Comparison of ENCODE assay signal across 20 mouse cellular contexts in genomic region chr9:68641123-68641522, GRCm38 (mm10).
"Had no signal": no experiment of that assay in that cellular context is flagged by ENCODE, and none has a peak within 500 bp of the region (broad histone marks: within the 10 kb centered on the region; RNA-seq: fewer than 3 reads in every experiment).

No protein-coding gene starts in this region.

- H3K4me2 ChIP-seq: lung, embryonic 15.5 days; midbrain, embryonic 12.5 days; neural tube, embryonic 13.5 days; neural tube, embryonic 15.5 days had no signal

- H3K27me3 ChIP-seq: lung, embryonic 15.5 days; midbrain, embryonic 12.5 days; neural tube, embryonic 13.5 days; neural tube, embryonic 15.5 days had no signal

- H3K27ac ChIP-seq: lung, embryonic 15.5 days; midbrain, embryonic 10.5 days; midbrain, embryonic 12.5 days; neural tube, embryonic 13.5 days; neural tube, embryonic 15.5 days had no signal

- ATAC-seq: lung, postnatal 0 days; midbrain, embryonic 16.5 days had no signal

- H3K4me1 ChIP-seq: lung, embryonic 15.5 days; midbrain, embryonic 10.5 days; midbrain, embryonic 12.5 days; neural tube, embryonic 15.5 days had no signal

- DNase-seq: lung, adult 2 months; lung, postnatal 14 days; lung, postnatal 4 days; midbrain, embryonic 14.5 days; retina, postnatal 1 day; right cerebral cortex, adult 18-20 months; right cerebral cortex, postnatal 25 days; right cerebral cortex, postnatal 4 days; spleen, adult 18-20 months; thymus, adult 18-20 months; thymus, postnatal 14 days; thymus, postnatal 36 days had no signal

- H3K9ac ChIP-seq: lung, embryonic 15.5 days; midbrain, embryonic 12.5 days; neural tube, embryonic 13.5 days; neural tube, embryonic 15.5 days had no signal

- H3K9me3 ChIP-seq: lung, embryonic 15.5 days; midbrain, embryonic 10.5 days; midbrain, embryonic 12.5 days; neural tube, embryonic 13.5 days; neural tube, embryonic 15.5 days had no signal

- H3K36me3 ChIP-seq: lung, embryonic 15.5 days; midbrain, embryonic 10.5 days; midbrain, embryonic 12.5 days; neural tube, embryonic 13.5 days; neural tube, embryonic 15.5 days had no signal

- H3K4me3 ChIP-seq: lung, embryonic 15.5 days; midbrain, embryonic 10.5 days; midbrain, embryonic 12.5 days; myocyte; neural tube, embryonic 13.5 days; neural tube, embryonic 15.5 days had no signal
